ENCODE assay signal across 24 mouse cellular contexts in the genomic region with DNA sequence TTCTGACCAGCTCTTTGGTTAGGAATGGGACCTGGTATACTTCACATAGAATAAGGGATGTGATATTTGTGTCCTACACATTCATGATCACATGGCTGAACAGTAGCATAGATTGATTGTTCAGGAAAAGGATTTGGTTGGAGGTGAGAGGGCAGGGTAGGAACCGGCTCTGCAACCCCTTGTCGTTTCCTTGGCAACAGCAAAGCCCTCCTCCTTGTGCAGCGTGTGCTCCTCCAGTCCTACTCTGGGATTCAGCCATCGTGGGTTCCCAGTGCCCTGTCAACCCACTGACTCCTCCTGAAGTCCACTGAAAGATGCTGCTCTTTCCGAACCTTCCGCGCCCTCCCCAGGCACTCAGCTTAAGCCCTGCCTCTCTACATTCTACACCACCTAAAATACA.
DNase-seq lines count a peak whose midpoint lies in the region; ATAC-seq and TF ChIP-seq lines count a peak whose summit lies in the region.
"Had no signal": no experiment of that assay in that cellular context is flagged by ENCODE, and none has a peak within 500 bp of the region (broad histone marks: within the 10 kb centered on the region; RNA-seq: fewer than 3 reads in every experiment).

No protein-coding gene starts in this region.

- no peak for TF ChIP-seq POLR2A in lung, adult 2 months (IDR thresholded peaks at IDR 0.05; ENCODE audit: borderline replicate concordance, extremely low read depth, low read depth, low read length)

- no peaks in the 10 kb centered on the region for H3K9me3 ChIP-seq in lung, embryonic 14.5 days (ENCODE audit: low read depth, low read length)
- H3K9me3 ChIP-seq in midbrain, embryonic 12.5 days: no peaks in the 10 kb centered on the region
- H3K9me3 ChIP-seq in midbrain, postnatal 0 days (ENCODE audit: low read length): no peaks in the 10 kb centered on the region
- H3K9me3 ChIP-seq in stomach, embryonic 14.5 days (ENCODE audit: control insufficient read depth, low read depth, low read length): no peaks in the 10 kb centered on the region
- H3K9me3 ChIP-seq: heart, embryonic 12.5 days; liver, embryonic 15.5 days; neural tube, embryonic 15.5 days had no signal

- H3K9ac ChIP-seq in lung, embryonic 14.5 days: no peak overlapping the region
- no peak overlapping the region for H3K9ac ChIP-seq in midbrain, embryonic 12.5 days (replicated peaks)
- no peak overlapping the region for H3K9ac ChIP-seq in midbrain, postnatal 0 days (replicated peaks; ENCODE audit: low read length, poor library complexity, severe bottlenecking)
- no peak overlapping the region for H3K9ac ChIP-seq in stomach, embryonic 14.5 days (replicated peaks; ENCODE audit: low read depth, low read length)
- H3K9ac ChIP-seq: forebrain, postnatal 0 days; heart, embryonic 12.5 days; hindbrain, embryonic 13.5 days; liver, embryonic 15.5 days; neural tube, embryonic 15.5 days had no signal

- DNase-seq in embryo, embryonic 10 days (ENCODE audit: low spot score): peak; percentile 53
- no peak for DNase-seq in embryo, embryonic 9.5 days (ENCODE audit: extremely low spot score)
- DNase-seq in lung, embryonic 14.5 days: peak; percentile 37
- no peak for DNase-seq in lung, adult 2 months
- no peak for DNase-seq in midbrain, postnatal 0 days (ENCODE audit: low spot score)
- no peak for DNase-seq in ovary, postnatal 36 days (ENCODE audit: low spot score)
- DNase-seq: adrenal gland, postnatal 25 days; cerebellum, adult 8-10 months; cerebellum, postnatal 36 days; forebrain, postnatal 0 days; gastrocnemius, postnatal 25 days; heart, adult 18-20 months; heart, postnatal 10 days; kidney, adult 8-10 months; kidney, postnatal 10 days; left cerebral cortex, postnatal 4 days; liver had no signal

- no peaks in the 10 kb centered on the region for H3K36me3 ChIP-seq in lung, embryonic 14.5 days (ENCODE audit: insufficient read depth)
- no peaks in the 10 kb centered on the region for H3K36me3 ChIP-seq in midbrain, embryonic 12.5 days
- H3K36me3 ChIP-seq in midbrain, postnatal 0 days (ENCODE audit: insufficient read depth, low read length): no peaks in the 10 kb centered on the region
- no peaks in the 10 kb centered on the region for H3K36me3 ChIP-seq in stomach, embryonic 14.5 days (ENCODE audit: control insufficient read depth, insufficient read depth, low read length)
- H3K36me3 ChIP-seq: heart, embryonic 12.5 days; hindbrain, embryonic 13.5 days; liver, embryonic 15.5 days; neural tube, embryonic 15.5 days had no signal

- H3K4me2 ChIP-seq in lung, embryonic 14.5 days: no peak overlapping the region
- no peak overlapping the region for H3K4me2 ChIP-seq in midbrain, embryonic 12.5 days (replicated peaks)
- no peak overlapping the region for H3K4me2 ChIP-seq in midbrain, postnatal 0 days (ENCODE audit: low read depth, low read length, poor library complexity, severe bottlenecking)
- H3K4me2 ChIP-seq in stomach, embryonic 14.5 days (replicated peaks; ENCODE audit: low read depth, low read length): no peak overlapping the region
- H3K4me2 ChIP-seq: heart, embryonic 12.5 days; hindbrain, embryonic 13.5 days; liver, embryonic 15.5 days; neural tube, embryonic 15.5 days had no signal

- no peaks in the 10 kb centered on the region for H3K27me3 ChIP-seq in lung, embryonic 14.5 days (ENCODE audit: insufficient read depth, low read length)
- H3K27me3 ChIP-seq in midbrain, embryonic 12.5 days: no peaks in the 10 kb centered on the region
- H3K27me3 ChIP-seq in midbrain, postnatal 0 days (ENCODE audit: insufficient read depth, low read length): no peaks in the 10 kb centered on the region
- H3K27me3 ChIP-seq in stomach, embryonic 14.5 days (ENCODE audit: control insufficient read depth, insufficient read depth, low read length): no peaks in the 10 kb centered on the region
- H3K27me3 ChIP-seq: heart, embryonic 12.5 days; neural tube, embryonic 15.5 days had no signal

- no peak for ATAC-seq in lung, embryonic 14.5 days (ENCODE audit: insufficient read depth)
- no peak for ATAC-seq in midbrain, embryonic 12.5 days (ENCODE audit: low FRiP score, low read depth)
- ATAC-seq in midbrain, postnatal 0 days (ENCODE audit: low FRiP score): no peak
- peak; percentile 56; the same call in 1 of the 2 replicates for ATAC-seq in stomach, embryonic 14.5 days (ENCODE audit: insufficient number of reproducible peaks, insufficient read depth, low FRiP score, low read depth)

- WGBS in lung, embryonic 14.5 days: 62% methylated on average over 7 of the region's 7 CpGs
- WGBS in lung, adult 2 months: 62% methylated on average over 7 of the region's 7 CpGs
- 40% methylated on average over 7 of the region's 7 CpGs for WGBS in midbrain, embryonic 12.5 days
- 46% methylated on average over 7 of the region's 7 CpGs for WGBS in midbrain, postnatal 0 days
- WGBS in stomach, embryonic 14.5 days: 64% methylated on average over 7 of the region's 7 CpGs

- peaks cover 5% of the 10 kb centered on the region; the same call in 1 of the 2 replicates for H3K4me1 ChIP-seq in lung, embryonic 14.5 days (ENCODE audit: insufficient read depth)
- H3K4me1 ChIP-seq in lung, adult 2 months (ENCODE audit: control insufficient read depth, insufficient read depth, low read length): no peaks in the 10 kb centered on the region
- peaks cover 40% of the 10 kb centered on the region for H3K4me1 ChIP-seq in midbrain, embryonic 12.5 days
- no peaks in the 10 kb centered on the region for H3K4me1 ChIP-seq in midbrain, postnatal 0 days (ENCODE audit: insufficient read depth, low read length)
- no peaks in the 10 kb centered on the region for H3K4me1 ChIP-seq in stomach, embryonic 14.5 days (ENCODE audit: control insufficient read depth, insufficient read depth, low read length)

- no peak overlapping the region for H3K27ac ChIP-seq in lung, embryonic 14.5 days (ENCODE audit: low read depth)
- H3K27ac ChIP-seq in midbrain, embryonic 12.5 days (replicated peaks): peak overlapping the region; percentile 88
- H3K27ac ChIP-seq in midbrain, postnatal 0 days (ENCODE audit: low read depth, low read length): no peak overlapping the region
- no peak overlapping the region for H3K27ac ChIP-seq in stomach, embryonic 14.5 days (ENCODE audit: low read length)
- H3K27ac ChIP-seq: hindbrain, embryonic 13.5 days; liver, embryonic 15.5 days; macrophage; neural tube, embryonic 15.5 days had no signal

- no peak overlapping the region for H3K4me3 ChIP-seq in lung, embryonic 14.5 days (ENCODE audit: low read depth, low read length)
- no peak overlapping the region for H3K4me3 ChIP-seq in lung, adult 2 months (replicated peaks; ENCODE audit: extremely low read depth, low read depth, low read length)
- no peak overlapping the region for H3K4me3 ChIP-seq in midbrain, embryonic 12.5 days
- H3K4me3 ChIP-seq in midbrain, postnatal 0 days (ENCODE audit: low read depth, low read length): no peak overlapping the region
- no peak overlapping the region for H3K4me3 ChIP-seq in stomach, embryonic 14.5 days (ENCODE audit: low read depth, low read length)
- H3K4me3 ChIP-seq: heart, embryonic 12.5 days; hindbrain, embryonic 13.5 days; liver, embryonic 15.5 days; neural tube, embryonic 15.5 days had no signal

- no peak for TF ChIP-seq CTCF in lung, embryonic 14.5 days (IDR thresholded peaks at IDR 0.05; ENCODE audit: low read depth)
- no peak for TF ChIP-seq CTCF in lung, adult 2 months (IDR thresholded peaks at IDR 0.05; ENCODE audit: insufficient read depth, low read length)
- TF ChIP-seq CTCF in midbrain, postnatal 0 days (IDR thresholded peaks at IDR 0.05): no peak

Comparison
In these comparisons a context has a peak if more than half of its experiments do, and no peak if none do; other contexts are left out.
1. DNase-seq: peak in embryo, embryonic 10 days (single experiment) and lung, embryonic 14.5 days (single experiment); none in embryo, embryonic 9.5 days (single experiment), lung, adult 2 months (single experiment), midbrain, postnatal 0 days (single experiment) and ovary, postnatal 36 days (single experiment).